11 mouse cellular contexts compared by ENCODE assay signal in genomic region chr7:137471431-137472120, GRCm38 (mm10). TPM values are rescaled to one million over a fixed set of nuclear protein-coding genes. Genes with fewer than 3 reads are reported as not detected.
DNase-seq lines count a peak whose midpoint lies in the region; ATAC-seq and TF ChIP-seq lines count a peak whose summit lies in the region.
"Had no signal": no experiment of that assay in that cellular context is flagged by ENCODE, and none has a peak within 500 bp of the region (broad histone marks: within the 10 kb centered on the region; RNA-seq: fewer than 3 reads in every experiment).

No protein-coding gene starts in this region.

- H3K36me3 ChIP-seq in hindbrain, embryonic 11.5 days (ENCODE audit: control insufficient read depth, insufficient read depth, low read length): no peaks in the 10 kb centered on the region
- peaks cover 39% of the 10 kb centered on the region for H3K36me3 ChIP-seq in hindbrain, embryonic 10.5 days
- no peaks in the 10 kb centered on the region; a peak in 1 of 4 replicates for H3K36me3 ChIP-seq in MEL (ENCODE audit: control insufficient read depth in 1 of 2, insufficient read depth in 2 of 2, low read length in 2 of 2)
- H3K36me3 ChIP-seq in hindbrain, embryonic 13.5 days: peaks cover 22% of the 10 kb centered on the region
- 0 out of 2 replicates have a peak, but pooled peaks cover 10% of the 10 kb centered on the region for H3K36me3 ChIP-seq in midbrain, embryonic 15.5 days (replicated peaks)

- H3K27ac ChIP-seq in hindbrain, embryonic 11.5 days (ENCODE audit: low read depth, low read length): no peak overlapping the region
- H3K27ac ChIP-seq in hindbrain, embryonic 10.5 days: no peak overlapping the region
- H3K27ac ChIP-seq in MEL (ENCODE audit: control insufficient read depth, low read depth, low read length): no peak overlapping the region
- no peak overlapping the region for H3K27ac ChIP-seq in hindbrain, embryonic 13.5 days
- H3K27ac ChIP-seq in midbrain, embryonic 15.5 days: no peak overlapping the region
- H3K27ac ChIP-seq: heart, embryonic 10.5 days; limb, embryonic 12.5 days had no signal

- H3K27me3 ChIP-seq in hindbrain, embryonic 11.5 days (ENCODE audit: control insufficient read depth, insufficient read depth, low read length): no peaks in the 10 kb centered on the region
- H3K27me3 ChIP-seq in hindbrain, embryonic 10.5 days (ENCODE audit: insufficient read depth, poor library complexity, severe bottlenecking): no peaks in the 10 kb centered on the region
- no peaks in the 10 kb centered on the region for H3K27me3 ChIP-seq in MEL (ENCODE audit: control insufficient read depth in 1 of 2, insufficient read depth in 2 of 2, low read length in 2 of 2)
- no peaks in the 10 kb centered on the region for H3K27me3 ChIP-seq in hindbrain, embryonic 13.5 days
- no peaks in the 10 kb centered on the region for H3K27me3 ChIP-seq in midbrain, embryonic 15.5 days (replicated peaks)

- no peak for TF ChIP-seq POLR2A in MEL (IDR thresholded peaks at IDR 0.05; ENCODE audit: control insufficient read depth in 1 of 2, insufficient read depth in 1 of 2, low read depth in 1 of 2, low read length in 2 of 2, poor library complexity in 1 of 2)

- 59% methylated on average over 7 of the region's 7 CpGs for WGBS in hindbrain, embryonic 11.5 days
- WGBS in hindbrain, embryonic 10.5 days: 62% methylated on average over 7 of the region's 7 CpGs
- 60% methylated on average over 7 of the region's 7 CpGs for WGBS in hindbrain, embryonic 13.5 days
- WGBS in midbrain, embryonic 15.5 days: 55% methylated on average over 7 of the region's 7 CpGs

- TF ChIP-seq CTCF in MEL (IDR thresholded peaks at IDR 0.05 in 2 of 3, conservative IDR thresholded peaks at IDR 0.05 in 1 of 3; ENCODE audit: control insufficient read depth in 1 of 3, insufficient read depth in 1 of 3, low read depth in 2 of 3, low read length in 3 of 3, poor library complexity in 1 of 3, severe bottlenecking in 1 of 3): peak in 2 of 3 experiments; percentile 19 to 43; a peak in 2 of 6 replicates

- no peak overlapping the region for H3K4me3 ChIP-seq in hindbrain, embryonic 11.5 days (ENCODE audit: low read depth, low read length)
- H3K4me3 ChIP-seq in hindbrain, embryonic 10.5 days: no peak overlapping the region
- H3K4me3 ChIP-seq in MEL (ENCODE audit: control insufficient read depth in 1 of 2, insufficient read depth in 1 of 2, low read depth in 2 of 2, low read length in 2 of 2): no peak overlapping the region
- H3K4me3 ChIP-seq in hindbrain, embryonic 13.5 days: no peak overlapping the region
- H3K4me3 ChIP-seq in midbrain, embryonic 15.5 days: no peak overlapping the region
- H3K4me3 ChIP-seq: heart, embryonic 10.5 days; limb, embryonic 12.5 days had no signal

- no peak for TF ChIP-seq EP300 in MEL (IDR thresholded peaks at IDR 0.05; ENCODE audit: low read depth in 1 of 2, low read length in 2 of 2)

- H3K9ac ChIP-seq in hindbrain, embryonic 11.5 days (ENCODE audit: low read depth, low read length): no peak overlapping the region
- no peak overlapping the region for H3K9ac ChIP-seq in MEL (ENCODE audit: control insufficient read depth, low read depth, low read length, poor library complexity, severe bottlenecking)
- H3K9ac ChIP-seq in hindbrain, embryonic 13.5 days: no peak overlapping the region
- no peak overlapping the region for H3K9ac ChIP-seq in midbrain, embryonic 15.5 days
- H3K9ac ChIP-seq: limb, embryonic 12.5 days had no signal

- H3K79me2 ChIP-seq in MEL (ENCODE audit: control insufficient read depth, insufficient read depth, low read length, poor library complexity): no peaks in the 10 kb centered on the region

- no peaks in the 10 kb centered on the region for H3K4me1 ChIP-seq in hindbrain, embryonic 11.5 days (replicated peaks; ENCODE audit: control insufficient read depth, insufficient read depth, low read length)
- H3K4me1 ChIP-seq in hindbrain, embryonic 10.5 days (replicated peaks): no peaks in the 10 kb centered on the region
- H3K4me1 ChIP-seq in MEL (ENCODE audit: control insufficient read depth in 1 of 2, insufficient read depth in 2 of 2, low read length in 2 of 2): 0 out of 4 replicates have a peak, but pooled peaks cover 0 to 2% of the 10 kb centered on the region in 2 experiments
- no peaks in the 10 kb centered on the region for H3K4me1 ChIP-seq in hindbrain, embryonic 13.5 days (replicated peaks)
- no peaks in the 10 kb centered on the region for H3K4me1 ChIP-seq in midbrain, embryonic 15.5 days
- H3K4me1 ChIP-seq: limb, embryonic 12.5 days had no signal

- ATAC-seq in hindbrain, embryonic 11.5 days (ENCODE audit: low FRiP score): no peak
- 0 out of 2 replicates have a peak, but pooled peaks have one; percentile 49 for ATAC-seq in hindbrain, embryonic 13.5 days (ENCODE audit: low FRiP score)
- ATAC-seq in midbrain, embryonic 15.5 days (replicated peaks): 0 out of 2 replicates have a peak, but pooled peaks have one; percentile 24
- ATAC-seq in erythroblast, adult 5-6 weeks (replicated peaks; ENCODE audit: low FRiP score, poor library complexity, severe bottlenecking): no peak

- DNase-seq in hindbrain, embryonic 11.5 days (ENCODE audit: low spot score): peak; percentile 15
- DNase-seq in hindbrain, embryonic 10.5 days (ENCODE audit: low spot score): no peak
- peak; percentile 44 for DNase-seq in MEL (ENCODE audit: low read depth, low spot score)
- DNase-seq in cerebellum, adult 9-10 months: no peak
- no peak for DNase-seq in heart, adult 8-10 months (ENCODE audit: low spot score)
- DNase-seq: cerebellum, postnatal 10 days had no signal

- TF ChIP-seq RAD21 in MEL (IDR thresholded peaks at IDR 0.05; ENCODE audit: low read depth, low read length): peak; percentile 36

- no peaks in the 10 kb centered on the region for H3K9me3 ChIP-seq in hindbrain, embryonic 11.5 days (ENCODE audit: control insufficient read depth, low read length)
- H3K9me3 ChIP-seq in hindbrain, embryonic 10.5 days: no peaks in the 10 kb centered on the region
- no peaks in the 10 kb centered on the region for H3K9me3 ChIP-seq in MEL (replicated peaks; ENCODE audit: insufficient read depth, low read length)
- no peaks in the 10 kb centered on the region for H3K9me3 ChIP-seq in hindbrain, embryonic 13.5 days
- H3K9me3 ChIP-seq in midbrain, embryonic 15.5 days: no peaks in the 10 kb centered on the region
- H3K9me3 ChIP-seq: heart, embryonic 10.5 days; limb, embryonic 12.5 days had no signal

- no peak overlapping the region for H3K4me2 ChIP-seq in hindbrain, embryonic 11.5 days (replicated peaks; ENCODE audit: low read depth, low read length)
- no peak overlapping the region for H3K4me2 ChIP-seq in hindbrain, embryonic 13.5 days
- H3K4me2 ChIP-seq in midbrain, embryonic 15.5 days: no peak overlapping the region
- H3K4me2 ChIP-seq: limb, embryonic 12.5 days had no signal

TF ChIP-seq in MEL, 35 proteins besides CTCF, POLR2A, EP300 and RAD21:
- no peak for TF ChIP-seq NELFE (IDR thresholded peaks at IDR 0.05; ENCODE audit: low read depth, low read length)
- TF ChIP-seq SMC3 (IDR thresholded peaks at IDR 0.05; ENCODE audit: low read depth, low read length): peak; percentile 21
- no peak for TF ChIP-seq JUND (IDR thresholded peaks at IDR 0.05; ENCODE audit: low read depth, low read length)
- no peak for TF ChIP-seq ELF1 (IDR thresholded peaks at IDR 0.05; ENCODE audit: low read depth, low read length)
- no peak for TF ChIP-seq TCF12 (IDR thresholded peaks at IDR 0.05; ENCODE audit: low read depth, low read length)
TF ChIP-seq in MEL: peak in this region for 1.

RNA-seq across cellular contexts. Expression of gene Glrx3, which starts 34.2 kb away (rescaled TPM):
- 347 and 362 TPM in 2 replicates for polyA plus RNA-seq in hindbrain, embryonic 11.5 days (2014; fragmentation: Nextera tagmentation; extraction: Ambion mirVana)
- polyA plus RNA-seq in hindbrain, embryonic 10.5 days (2016; fragmentation: Nextera tagmentation; extraction: Ambion mirVana): 301 and 319 TPM in 2 replicates
- 174 and 175 TPM in 2 replicates for total RNA-seq in MEL (2012; rRNA removed)
- 100 to 1,000 TPM; 279 to 290 TPM for polyA plus RNA-seq in MEL (2012; ENCODE audit: insufficient read depth in 1 of 2, insufficient read length in 2 of 2, low read depth in 1 of 2, low replicate concordance in 2 of 2, missing spikeins in 1 of 2)
- polyA plus RNA-seq in hindbrain, embryonic 13.5 days (2015; fragmentation: Nextera tagmentation; extraction: Ambion mirVana): 275 and 301 TPM in 2 replicates
- polyA plus RNA-seq in midbrain, embryonic 15.5 days (2015; fragmentation: Nextera tagmentation; extraction: Ambion mirVana): 235 and 254 TPM in 2 replicates
- 22.7 and 25.7 TPM in 2 replicates for total RNA-seq in erythroblast, adult 5-6 weeks (2015; ENCODE audit: low replicate concordance)
- total RNA-seq in erythroblast, adult 5-6 weeks (2017; ENCODE audit: low replicate concordance): 27.1 and 28.6 TPM in 2 replicates
- 100 to 1,000 TPM; 139 to 161 (median 149) TPM for total RNA-seq in heart, adult 8-10 months (2022)

Comparison
In these comparisons a context has a peak if more than half of its experiments do, and no peak if none do; other contexts are left out.
1. ATAC-seq: peak in hindbrain, embryonic 13.5 days (single experiment) and midbrain, embryonic 15.5 days (single experiment); none in hindbrain, embryonic 11.5 days (single experiment) and erythroblast, adult 5-6 weeks (single experiment).
2. DNase-seq: peak in hindbrain, embryonic 11.5 days (single experiment) and MEL (single experiment); none in hindbrain, embryonic 10.5 days (single experiment), cerebellum, adult 9-10 months (single experiment) and heart, adult 8-10 months (single experiment).